Mouse (Mus musculus) MEL (cell line): ENCODE data around the gene Bloc1s5. TPM values are rescaled to one million over a fixed set of nuclear protein-coding genes. Genes with fewer than 3 reads are reported as not detected.

Experiments used
- DNase-seq: peaks from one replicate; pipeline ENCODE4 v3.0.0; 2011; ENCODE audit warnings: low read depth, low spot score
- H3K27ac ChIP-seq: 2 replicates; pipeline ENCODE4 v1.5.1; 2012; ENCODE audit warnings: low read depth, mild to moderate bottlenecking, control low read depth, low read length, moderate library complexity; ENCODE audit not compliant: control insufficient read depth
- H3K27me3 ChIP-seq, 2 experiments: fragments of 150-350 bp in 1 of 2; sonication (generic) in 1 of 2; 2 replicates each; pipeline ENCODE4 v1.6.1; 2012; ENCODE audit warnings: low read length in 2 of 2, mild to moderate bottlenecking in 2 of 2, improper control_type of control experiment in 1 of 2, moderate library complexity in 1 of 2; ENCODE audit not compliant: insufficient read depth in 2 of 2, control insufficient read depth in 1 of 2
- H3K36me3 ChIP-seq, 2 experiments: 2 replicates each; pipeline ENCODE4 v1.6.1; 2012 to 2014; ENCODE audit warnings: low read length in 2 of 2, improper control_type of control experiment in 1 of 2, inconsistent platforms in 1 of 2, mild to moderate bottlenecking in 1 of 2; ENCODE audit not compliant: insufficient read depth in 2 of 2, control insufficient read depth in 1 of 2
- H3K4me1 ChIP-seq, 2 experiments: fragments of 150-350 bp in 1 of 2; sonication (generic) in 1 of 2; 2 replicates each; pipeline ENCODE4 v1.6.1; 2012; ENCODE audit warnings: low read length in 2 of 2, improper control_type of control experiment in 1 of 2, mild to moderate bottlenecking in 1 of 2; ENCODE audit not compliant: insufficient read depth in 2 of 2, control insufficient read depth in 1 of 2
- H3K4me3 ChIP-seq, 2 experiments: fragments of 150-350 bp in 1 of 2; sonication (generic) in 1 of 2; 2 replicates each; pipeline ENCODE4 v1.5.1; 2012; ENCODE audit warnings: low read depth in 2 of 2, low read length in 2 of 2, mild to moderate bottlenecking in 2 of 2, moderate library complexity in 2 of 2, control low read depth in 1 of 2, improper control_type of control experiment in 1 of 2; ENCODE audit not compliant: control insufficient read depth in 1 of 2, insufficient read depth in 1 of 2
- H3K79me2 ChIP-seq: 2 replicates; pipeline ENCODE4 v1.6.1; 2012; ENCODE audit warnings: mild to moderate bottlenecking, low read length, moderate library complexity; ENCODE audit not compliant: control insufficient read depth, poor library complexity, insufficient read depth
- H3K9ac ChIP-seq: 2 replicates; pipeline ENCODE4 v1.6.1; 2012; ENCODE audit warnings: low read depth, mild to moderate bottlenecking, control low read depth, low read length, moderate library complexity; ENCODE audit not compliant: control insufficient read depth, poor library complexity, severe bottlenecking
- H3K9me3 ChIP-seq: fragments of 150-350 bp; sonication (generic); replicated peaks from 2 replicates; pipeline ENCODE4 v1.6.1; 2012; ENCODE audit warnings: mild to moderate bottlenecking, low read length, improper control_type of control experiment, moderate library complexity; ENCODE audit not compliant: insufficient read depth
- BHLHE40 ChIP-seq: IDR thresholded peaks from 2 replicates; pipeline ENCODE4 v1.6.1; 2012; ENCODE audit warnings: low read depth, mild to moderate bottlenecking, inconsistent platforms, low read length, improper control_type of control experiment, borderline replicate concordance
- CHD1 ChIP-seq: IDR thresholded peaks from 2 replicates; pipeline ENCODE4 v1.6.1; 2012; ENCODE audit warnings: low read depth, mild to moderate bottlenecking, inconsistent platforms, low read length, improper control_type of control experiment
- CHD2 ChIP-seq: IDR thresholded peaks from 2 replicates; pipeline ENCODE4 v1.6.1; 2011; ENCODE audit warnings: low read length, improper control_type of control experiment
- CTCF ChIP-seq, 3 experiments: IDR thresholded peaks in 2 of 3; conservative IDR thresholded peaks in 1 of 3; 2 replicates each; pipeline ENCODE4 v1.5.1; 2011 to 2012; ENCODE audit warnings: low read length in 3 of 3, low read depth in 2 of 3, mild to moderate bottlenecking in 2 of 3, improper control_type of control experiment in 1 of 3, inconsistent platforms in 1 of 3, mixed read lengths in 1 of 3, moderate library complexity in 1 of 3; ENCODE audit not compliant: control insufficient read depth in 1 of 3, insufficient read depth in 1 of 3, poor library complexity in 1 of 3, severe bottlenecking in 1 of 3
- E2F4 ChIP-seq: IDR thresholded peaks from 2 replicates; pipeline ENCODE4 v1.6.1; 2011; ENCODE audit warnings: low read depth, low read length, improper control_type of control experiment, borderline replicate concordance
- ELF1 ChIP-seq: IDR thresholded peaks from 2 replicates; pipeline ENCODE4 v1.6.1; 2014; ENCODE audit warnings: low read depth, mild to moderate bottlenecking, inconsistent platforms, low read length, improper control_type of control experiment, moderate library complexity
- EP300 ChIP-seq, 2 experiments: IDR thresholded peaks; 2 replicates each; pipeline ENCODE4 v1.6.1; 2011; ENCODE audit warnings: improper control_type of control experiment in 2 of 2, low read length in 2 of 2, low read depth in 1 of 2, mild to moderate bottlenecking in 1 of 2
- ETS1 ChIP-seq: IDR thresholded peaks from 2 replicates; pipeline ENCODE4 v1.6.1; 2012; ENCODE audit warnings: low read depth, mild to moderate bottlenecking, inconsistent platforms, low read length, improper control_type of control experiment, moderate library complexity
- GABPA ChIP-seq: IDR thresholded peaks from 2 replicates; pipeline ENCODE4 v1.6.1; 2012; ENCODE audit warnings: low read depth, mild to moderate bottlenecking, inconsistent platforms, low read length, improper control_type of control experiment, moderate library complexity
- GATA1 ChIP-seq: IDR thresholded peaks from 2 replicates; pipeline ENCODE4 v1.6.1; 2011; ENCODE audit warnings: low read depth, low read length, improper control_type of control experiment
- HCFC1 ChIP-seq: IDR thresholded peaks from 2 replicates; pipeline ENCODE4 v1.6.1; 2012; ENCODE audit warnings: low read depth, mild to moderate bottlenecking, inconsistent platforms, low read length, improper control_type of control experiment, moderate library complexity
- JUND ChIP-seq: IDR thresholded peaks from 2 replicates; pipeline ENCODE4 v1.6.1; 2011; ENCODE audit warnings: low read depth, mild to moderate bottlenecking, improper control_type of control experiment, low read length
- KAT2A ChIP-seq: conservative IDR thresholded peaks from 2 replicates; pipeline ENCODE4 v1.6.1; 2012; ENCODE audit warnings: low read depth, low read length, improper control_type of control experiment, inconsistent platforms
- MAFK ChIP-seq: IDR thresholded peaks from 2 replicates; pipeline ENCODE4 v1.6.1; 2011; ENCODE audit warnings: low read depth, mild to moderate bottlenecking, low read length, improper control_type of control experiment, borderline replicate concordance
- MAX ChIP-seq: IDR thresholded peaks from 2 replicates; pipeline ENCODE4 v1.6.1; 2011; ENCODE audit warnings: low read length, improper control_type of control experiment
- MEF2A ChIP-seq: IDR thresholded peaks from 2 replicates; pipeline ENCODE4 v1.6.1; 2014; ENCODE audit warnings: low read depth, mild to moderate bottlenecking, inconsistent platforms, low read length, improper control_type of control experiment; ENCODE audit not compliant: poor library complexity, insufficient replicate concordance, severe bottlenecking; ENCODE audit errors: extremely low read depth
- MXI1 ChIP-seq: IDR thresholded peaks from 2 replicates; pipeline ENCODE4 v1.6.1; 2011; ENCODE audit warnings: mild to moderate bottlenecking, low read depth, low read length, improper control_type of control experiment
- MYB ChIP-seq: IDR thresholded peaks from 2 replicates; pipeline ENCODE4 v1.6.1; 2011; ENCODE audit warnings: mild to moderate bottlenecking, low read depth, low read length, improper control_type of control experiment
- MYC ChIP-seq: IDR thresholded peaks from 2 replicates; pipeline ENCODE4 v1.6.1; 2011; ENCODE audit warnings: low read depth, mild to moderate bottlenecking, low read length, improper control_type of control experiment, moderate library complexity
- NELFE ChIP-seq: IDR thresholded peaks from 2 replicates; pipeline ENCODE4 v1.6.1; 2011; ENCODE audit warnings: low read depth, low read length, improper control_type of control experiment
- NRF1 ChIP-seq: IDR thresholded peaks from 2 replicates; pipeline ENCODE4 v1.6.1; 2014; ENCODE audit warnings: low read depth, mild to moderate bottlenecking, inconsistent platforms, low read length, improper control_type of control experiment, moderate library complexity; ENCODE audit not compliant: poor library complexity, insufficient read depth, severe bottlenecking
- POLR2AphosphoS2 ChIP-seq: IDR thresholded peaks from 2 replicates; pipeline ENCODE4 v1.6.1; 2011; ENCODE audit warnings: low read length, improper control_type of control experiment
- POLR2AphosphoS5 ChIP-seq: IDR thresholded peaks from 2 replicates; pipeline ENCODE4 v1.6.1; 2012; ENCODE audit warnings: low read depth, borderline replicate concordance, mild to moderate bottlenecking, inconsistent platforms, low read length, moderate library complexity, mixed read lengths
- RAD21 ChIP-seq: IDR thresholded peaks from 2 replicates; pipeline ENCODE4 v1.6.1; 2011; ENCODE audit warnings: mild to moderate bottlenecking, low read depth, low read length, improper control_type of control experiment
- RCOR1 ChIP-seq: IDR thresholded peaks from 2 replicates; pipeline ENCODE4 v1.6.1; 2012; ENCODE audit warnings: low read depth, mild to moderate bottlenecking, inconsistent platforms, low read length, improper control_type of control experiment
- SMC3 ChIP-seq: IDR thresholded peaks from 2 replicates; pipeline ENCODE4 v1.6.1; 2011; ENCODE audit warnings: low read depth, low read length, improper control_type of control experiment
- TAL1 ChIP-seq: IDR thresholded peaks from 2 replicates; pipeline ENCODE4 v1.6.1; 2012; ENCODE audit warnings: mild to moderate bottlenecking, inconsistent platforms, low read length, moderate library complexity, mixed read lengths
- TBP ChIP-seq: IDR thresholded peaks from 2 replicates; pipeline ENCODE4 v1.8.0; 2011; ENCODE audit warnings: low read depth, low read length, improper control_type of control experiment
- TCF12 ChIP-seq: IDR thresholded peaks from 2 replicates; pipeline ENCODE4 v1.6.1; 2014; ENCODE audit warnings: low read depth, mild to moderate bottlenecking, inconsistent platforms, low read length, improper control_type of control experiment, moderate library complexity
- UBTF ChIP-seq: IDR thresholded peaks from 2 replicates; pipeline ENCODE4 v1.6.1; 2012; ENCODE audit warnings: low read depth, mild to moderate bottlenecking, inconsistent platforms, low read length, improper control_type of control experiment, moderate library complexity, borderline replicate concordance; ENCODE audit not compliant: insufficient read depth
- USF1 ChIP-seq: IDR thresholded peaks from 2 replicates; pipeline ENCODE4 v1.6.1; 2014; ENCODE audit warnings: low read depth, mild to moderate bottlenecking, inconsistent platforms, low read length, improper control_type of control experiment, moderate library complexity
- USF2 ChIP-seq, 2 experiments: IDR thresholded peaks; 2 replicates each; pipeline ENCODE4 v1.6.1; 2011 to 2012; ENCODE audit warnings: improper control_type of control experiment in 2 of 2, low read length in 2 of 2, borderline replicate concordance in 1 of 2, inconsistent platforms in 1 of 2, low read depth in 1 of 2, mild to moderate bottlenecking in 1 of 2; ENCODE audit not compliant: insufficient read depth in 1 of 2
- ZC3H11A ChIP-seq: IDR thresholded peaks from 2 replicates; pipeline ENCODE4 v1.6.1; 2012; ENCODE audit warnings: low read depth, mild to moderate bottlenecking, inconsistent platforms, low read length, improper control_type of control experiment
- ZKSCAN1 ChIP-seq: IDR thresholded peaks from 2 replicates; pipeline ENCODE4 v1.6.1; 2012; ENCODE audit warnings: low read depth, mild to moderate bottlenecking, inconsistent platforms, low read length, improper control_type of control experiment, moderate library complexity
- ZMIZ1 ChIP-seq: IDR thresholded peaks from 2 replicates; pipeline ENCODE4 v1.6.1; 2012; ENCODE audit warnings: low read depth, mild to moderate bottlenecking, inconsistent platforms, low read length, improper control_type of control experiment, moderate library complexity
- ZNF384 ChIP-seq: IDR thresholded peaks from 2 replicates; pipeline ENCODE4 v1.6.1; 2012; ENCODE audit warnings: low read depth, mild to moderate bottlenecking, inconsistent platforms, low read length, improper control_type of control experiment
- polyA plus RNA-seq, 2 experiments: library from polyadenylated mRNA; stranded (reverse) in 1 of 2; unstranded in 1 of 2; fragments of >175 nt in 1 of 2; fragments of >200 nt in 1 of 2; gene quantifications; 2 replicates each; pipeline versions ENCODE4 v1.2.1 to v1.2.4; 2012; ENCODE audit warnings: low replicate concordance in 2 of 2, low read depth in 1 of 2; ENCODE audit not compliant: insufficient read length in 2 of 2, insufficient read depth in 1 of 2, missing spikeins in 1 of 2
- total RNA-seq: library from RNA; depleted of rRNA; stranded (reverse); fragments of 300-350 nt; gene quantifications from 2 replicates; pipeline ENCODE4 v1.2.3, GENCODE M21; 2012; rRNA removed

The Bloc1s5 gene
- total RNA-seq (9.9 and 12.3 TPM in 2 replicates), polyA plus RNA-seq (10 to 100 TPM in 1 of 2 experiments, not detected in 1; 16.2 TPM)

DNA sequence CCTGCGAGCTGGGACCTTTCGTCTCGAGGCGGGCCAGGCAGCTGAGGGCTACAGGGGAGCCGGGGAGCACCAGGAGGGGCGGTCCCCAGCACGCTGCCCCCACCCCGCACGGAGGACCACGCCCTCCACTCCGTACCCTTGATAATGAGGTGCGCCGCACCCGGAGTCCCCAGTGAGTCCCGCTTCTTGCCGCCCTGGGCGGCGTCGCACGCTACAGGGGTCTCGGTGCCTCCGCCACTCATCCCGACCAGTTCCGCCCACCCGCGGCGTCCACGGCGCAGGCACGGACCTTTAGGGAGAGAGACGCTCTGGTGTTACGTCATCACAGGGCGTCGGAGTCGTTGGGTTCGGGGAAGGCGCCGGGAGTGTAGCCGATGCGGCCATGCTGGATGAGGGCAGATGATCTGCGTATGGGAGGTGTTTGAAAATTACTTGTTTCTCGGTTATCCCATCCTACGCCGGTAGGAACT, at the start of gene Bloc1s5:
Bloc1s5 (minus strand) TSS at position 310 of the 470 bp plus-strand sequence.
- Histone ChIP-seq H3K9me3 (no peaks in the 10 kb centered on the region), H3K79me2 (no peaks in the 10 kb centered on the region; the same call in 1 of the 2 replicates), H3K27ac (peak within 1 kb of the TSS; percentile 97), H3K36me3 (peaks cover 0 to 20% of the 10 kb centered on the region in 2 experiments; a peak in 3 of 4 replicates), H3K9ac (peak within 1 kb of the TSS; percentile 81), H3K27me3 (no peaks in the 10 kb centered on the region), H3K4me3 (peak within 1 kb of the TSS; percentile 61 to 77), H3K4me1 (peaks cover 10 to 17% of the 10 kb centered on the region in 2 experiments)
- DNase-seq = peak; percentile 98
- TF ChIP-seq JUND (no peak), ZKSCAN1 (no peak), POLR2AphosphoS5 (no peak; the same call in 1 of the 2 replicates), POLR2AphosphoS2 (peak; percentile 65), E2F4 (no peak), ELF1 (peak; percentile 77), SMC3 (no peak), ZNF384 (no peak), CTCF (IDR thresholded peaks at IDR 0.05 in 2 of 3, conservative IDR thresholded peaks at IDR 0.05 in 1 of 3; ENCODE audit: control insufficient read depth in 1 of 3, insufficient read depth in 1 of 3, low read depth in 2 of 3, low read length in 3 of 3, poor library complexity in 1 of 3, severe bottlenecking in 1 of 3) (no peak), NRF1 (peak; percentile 68), TBP (peak; percentile 63; the same call in 1 of the 2 replicates), EP300 (IDR thresholded peaks at IDR 0.05; ENCODE audit: low read depth in 1 of 2, low read length in 2 of 2) (peak in 1 of 2 experiments; percentile 51; a peak in 1 of 4 replicates), USF1 (no peak), USF2 (IDR thresholded peaks at IDR 0.05; ENCODE audit: borderline replicate concordance in 1 of 2, insufficient read depth in 1 of 2, low read depth in 1 of 2, low read length in 2 of 2) (no peak), MAFK (no peak), MXI1 (peak; percentile 85), ZMIZ1 (peak; percentile 92; the same call in 1 of the 2 replicates), CHD1 (0 out of 2 replicates have a peak, but pooled peaks have one; percentile 38), KAT2A (peak; percentile 86; the same call in 1 of the 2 replicates), GABPA (no peak), NELFE (peak; percentile 77), RAD21 (no peak), TAL1 (no peak), BHLHE40 (no peak), ETS1 (0 out of 2 replicates have a peak, but pooled peaks have one; percentile 62), TCF12 (peak; percentile 46), MYC (no peak), UBTF (0 out of 2 replicates have a peak, but pooled peaks have one; percentile 51), MYB (peak; percentile 84), MEF2A (no peak), MAX (peak; percentile 78), HCFC1 (peak; percentile 99), CHD2 (no peak), GATA1 (no peak), ZC3H11A (peak; percentile 25; the same call in 1 of the 2 replicates), RCOR1 (no peak)
